Mouse (Mus musculus) C2C12 (cell line): Measurements from ENCODE around the gene Sez6l2. TPM values are rescaled to one million over a fixed set of nuclear protein-coding genes. Genes with fewer than 3 reads are reported as not detected.

Source experiments
- H3K27me3 ChIP-seq: one replicate; pipeline ENCODE4 v1.6.1; 2011; ENCODE audit not compliant: control insufficient read depth, insufficient read depth, insufficient read length
- H3K36me3 ChIP-seq: one replicate; pipeline ENCODE4 v1.6.1; 2011; ENCODE audit not compliant: control insufficient read depth, insufficient read depth
- H3K4me3 ChIP-seq: one replicate; pipeline ENCODE4 v1.5.1; 2011; ENCODE audit warnings: mild to moderate bottlenecking, control low read depth; ENCODE audit not compliant: poor library complexity, insufficient read depth, severe bottlenecking
- H3K79me2 ChIP-seq: one replicate; pipeline ENCODE4 v1.6.1; 2011; ENCODE audit not compliant: control insufficient read depth, insufficient read depth
- H3K79me3 ChIP-seq: one replicate; pipeline ENCODE4 v1.6.1; 2011; ENCODE audit warnings: low read depth, control low read depth
- H3ac ChIP-seq: one replicate; pipeline ENCODE3; 2011; ENCODE audit warnings: low read depth; ENCODE audit not compliant: control insufficient read depth, insufficient read length
- CEBPB ChIP-seq: IDR thresholded peaks from one replicate; pipeline ENCODE4 v1.6.1; 2011; ENCODE audit warnings: low read depth, mild to moderate bottlenecking, control low read depth, moderate library complexity
- CTCF ChIP-seq: IDR thresholded peaks from one replicate; pipeline ENCODE4 v1.5.1; 2011; ENCODE audit not compliant: control insufficient read depth, insufficient read depth, insufficient read length
- FOSL1 ChIP-seq: IDR thresholded peaks from one replicate; pipeline ENCODE4 v1.8.0; 2011; ENCODE audit warnings: mild to moderate bottlenecking, low read length; ENCODE audit not compliant: poor library complexity, insufficient read depth, severe bottlenecking
- MAX ChIP-seq: IDR thresholded peaks from one replicate; pipeline ENCODE4 v1.6.1; 2011; ENCODE audit warnings: mild to moderate bottlenecking, control low read depth
- MYOD1 ChIP-seq: IDR thresholded peaks from one replicate; pipeline ENCODE4 v1.6.1; 2011; ENCODE audit warnings: low read depth; ENCODE audit not compliant: control insufficient read depth, insufficient read length
- MYOG ChIP-seq: IDR thresholded peaks from one replicate; pipeline ENCODE4 v1.6.1; 2011; ENCODE audit not compliant: control insufficient read depth, insufficient read length; ENCODE audit errors: extremely low read depth
- USF1 ChIP-seq: IDR thresholded peaks from one replicate; pipeline ENCODE4 v1.6.1; 2011; ENCODE audit warnings: low read depth, mild to moderate bottlenecking, control low read depth, moderate library complexity
- polyA plus RNA-seq: library from polyadenylated mRNA; unstranded; fragments of >200 nt; fragmentation: generic; extraction: Trizol; gene quantifications from one replicate; pipeline ENCODE4 v1.2.1, GENCODE M21; 2012; ENCODE audit warnings: missing spikeins

Sez6l2 gene
- polyA plus RNA-seq, 1 experiment: 0.11 TPM

GRCm38 (mm10) chr7:126941171-126941570 is 9.2 kb upstream of the Sez6l2 start:
- Histone ChIP-seq H3K79me2 (no peaks in the 10 kb centered on the region), H3K4me3 (no peak overlapping the region), H3K79me3 (no peaks in the 10 kb centered on the region), H3K36me3 (peaks cover 13% of the 10 kb centered on the region), H3ac (no peak overlapping the region), H3K27me3 (no peaks in the 10 kb centered on the region)
- TF ChIP-seq CTCF (no peak), MAX (no peak), USF1 (no peak), MYOD1 (no peak)

GRCm38 (mm10) chr7:126941801-126942200 is 8.6 kb upstream of the Sez6l2 start:
- TF ChIP-seq MYOG (no peak), USF1 (no peak), MAX (no peak), FOSL1 (no peak), CTCF (no peak), MYOD1 (no peak), CEBPB (no peak)
- peaks cover 9% of the 10 kb centered on the region for H3K36me3 ChIP-seq
- H3K4me3 ChIP-seq: no peak overlapping the region
- no peaks in the 10 kb centered on the region for H3K27me3 ChIP-seq
- no peak overlapping the region for H3ac ChIP-seq
- no peaks in the 10 kb centered on the region for H3K79me3 ChIP-seq
- no peaks in the 10 kb centered on the region for H3K79me2 ChIP-seq

- Histone ChIP-seq H3K4me3 (no peak overlapping the region), H3K79me2 (no peaks in the 10 kb centered on the region), H3K79me3 (no peaks in the 10 kb centered on the region), H3ac (no peak overlapping the region), H3K36me3 (peaks cover 5% of the 10 kb centered on the region), H3K27me3 (peaks cover 10% of the 10 kb centered on the region)
- TF ChIP-seq CEBPB: no peak
- TF ChIP-seq MYOD1: no peak
- peak; percentile 56 for TF ChIP-seq CTCF
- no peak for TF ChIP-seq MYOG
- TF ChIP-seq MAX: no peak
Measured at GRCm38 (mm10) chr7:126946530-126946929, 3.8 kb upstream of the Sez6l2 start.

GRCm38 (mm10) chr7:126948626-126949025 is 1.7 kb upstream of the Sez6l2 start:
- H3K27me3 ChIP-seq: peaks cover 26% of the 10 kb centered on the region
- no peaks in the 10 kb centered on the region for H3K79me2 ChIP-seq
- H3K36me3 ChIP-seq: peaks cover 5% of the 10 kb centered on the region
- H3K79me3 ChIP-seq: no peaks in the 10 kb centered on the region
- TF ChIP-seq MAX: no peak
- TF ChIP-seq MYOG: no peak
- TF ChIP-seq USF1: no peak
- no peak for TF ChIP-seq CTCF
- no peak for TF ChIP-seq MYOD1
- no peak for TF ChIP-seq CEBPB
- no peak for TF ChIP-seq FOSL1
- H3ac ChIP-seq: no peak overlapping the region
- H3K4me3 ChIP-seq: no peak overlapping the region

GRCm38 (mm10) chr7:126949403-126949792 is 965 bp upstream of the Sez6l2 start, which contains the start of gene Asphd1:
TSS of gene Asphd1 (minus strand) at chr7:126949582.
- Histone ChIP-seq H3K79me2 (no peaks in the 10 kb centered on the region), H3K79me3 (no peaks in the 10 kb centered on the region), H3K36me3 (peaks cover 5% of the 10 kb centered on the region), H3K4me3 (no peak within 1 kb of the TSS), H3ac (peak within 1 kb of the TSS; percentile 49), H3K27me3 (peaks cover 26% of the 10 kb centered on the region)
- TF ChIP-seq MYOG (no peak), CTCF (no peak), FOSL1 (no peak), USF1 (no peak), CEBPB (no peak), MYOD1 (no peak), MAX (no peak)

GRCm38 (mm10) chr7:126950647-126951615 is 568 bp downstream of the Sez6l2 start:
- peaks cover 30% of the 10 kb centered on the region for H3K27me3 ChIP-seq
- TF ChIP-seq CEBPB (no peak), USF1 (no peak), FOSL1 (no peak), CTCF (no peak), MYOG (no peak), MYOD1 (no peak), MAX (no peak)
- H3K4me3 ChIP-seq: no peak overlapping the region
- H3ac ChIP-seq: no peak overlapping the region
- H3K36me3 ChIP-seq: no peaks in the 10 kb centered on the region
- no peaks in the 10 kb centered on the region for H3K79me3 ChIP-seq
- no peaks in the 10 kb centered on the region for H3K79me2 ChIP-seq
